Mouse (Mus musculus) megakaryocyte, adult 5-6 weeks (primary cell): Measurements from ENCODE around the gene Uqcr11. TPM values are rescaled to one million over a fixed set of nuclear protein-coding genes. Genes with fewer than 3 reads are reported as not detected.

ENCODE experiments used
- ATAC-seq: 2 replicates; pipeline ENCODE4 v1.8.0; 2016; ENCODE audit warnings: mild to moderate bottlenecking, inconsistent platforms; ENCODE audit not compliant: poor library complexity, severe bottlenecking
- total RNA-seq, 2 experiments: library from RNA; stranded (forward) in 1 of 2; stranded (reverse) in 1 of 2; fragments of 153-499, 151-499 nt in 1 of 2; fragments of 221-1000, 200-1000 nt in 1 of 2; gene quantifications; 2 replicates each; pipeline versions ENCODE4 v1.2.3 to v1.2.4; 2015 to 2017

The Uqcr11 gene
- total RNA-seq (2015) (107 and 108 TPM in 2 replicates), total RNA-seq (2017) (122 and 129 TPM in 2 replicates)

- ATAC-seq, result peak; percentile 94
Observed at GRCm38 (mm10) chr10:80406684-80407501, at the start of gene Uqcr11. Uqcr11 (minus strand) TSS chr10:80406830.

- no peak for ATAC-seq
Observed at GRCm38 (mm10) chr10:80455697-80456096, 49.1 kb upstream of the Uqcr11 start.

- no peak for ATAC-seq
Observed at GRCm38 (mm10) chr10:80454781-80455180, 48.2 kb upstream of the Uqcr11 start.

GRCm38 (mm10) chr10:80453601-80454000 is 47.0 kb upstream of the Uqcr11 start:
- no peak for ATAC-seq

GRCm38 (mm10) chr10:80450599-80450998 is 44.0 kb upstream of the Uqcr11 start:
- ATAC-seq, result no peak

GRCm38 (mm10) chr10:80445898-80446601 is 39.4 kb upstream of the Uqcr11 start:
- ATAC-seq, result peak; percentile 95

- no peak for ATAC-seq
Observed at GRCm38 (mm10) chr10:80445052-80445451, 38.4 kb upstream of the Uqcr11 start.

GRCm38 (mm10) chr10:80444339-80445045 is 37.9 kb upstream of the Uqcr11 start:
- ATAC-seq, result no peak

- ATAC-seq, result no peak
Observed at GRCm38 (mm10) chr10:80443575-80444278, 37.1 kb upstream of the Uqcr11 start.

- no peak for ATAC-seq
Observed at GRCm38 (mm10) chr10:80442989-80443388, 36.4 kb upstream of the Uqcr11 start.

GRCm38 (mm10) chr10:80441598-80441997 is 35.0 kb upstream of the Uqcr11 start:
- no peak for ATAC-seq

GRCm38 (mm10) chr10:80440031-80440430 is 33.4 kb upstream of the Uqcr11 start:
- no peak for ATAC-seq

GRCm38 (mm10) chr10:80437973-80438372 is 31.3 kb upstream of the Uqcr11 start:
- no peak for ATAC-seq

- no peak for ATAC-seq
Observed at GRCm38 (mm10) chr10:80436276-80436675, 29.6 kb upstream of the Uqcr11 start.

GRCm38 (mm10) chr10:80435764-80436163 is 29.1 kb upstream of the Uqcr11 start:
- ATAC-seq, result no peak

GRCm38 (mm10) chr10:80434823-80435222 is 28.2 kb upstream of the Uqcr11 start:
- ATAC-seq, result no peak

GRCm38 (mm10) chr10:80434233-80434592 is 27.6 kb upstream of the Uqcr11 start:
- peak; percentile 33 for ATAC-seq

- peak; percentile 93 for ATAC-seq
Observed at GRCm38 (mm10) chr10:80433513-80434232, 27.0 kb upstream of the Uqcr11 start, which contains the start of gene Tcf3. Tcf3 (minus strand) TSS chr10:80433647.

- ATAC-seq, result no peak
Observed at GRCm38 (mm10) chr10:80432936-80433512, 26.4 kb upstream of the Uqcr11 start.

GRCm38 (mm10) chr10:80432387-80432785 is 25.8 kb upstream of the Uqcr11 start:
- no peak for ATAC-seq
